Comparison of ENCODE assay signal across 10 mouse cellular contexts in genomic region chr13:40971831-40972230, GRCm38 (mm10).
"Had no signal": no experiment of that assay in that cellular context is flagged by ENCODE, and none has a peak within 500 bp of the region (broad histone marks: within the 10 kb centered on the region; RNA-seq: fewer than 3 reads in every experiment).

No protein-coding gene starts in this region.

- H3K9ac ChIP-seq: limb, embryonic 13.5 days; liver, embryonic 12.5 days; midbrain, embryonic 13.5 days; neural tube, embryonic 12.5 days; stomach, embryonic 15.5 days had no signal

- H3K4me2 ChIP-seq: limb, embryonic 13.5 days; liver, embryonic 12.5 days; midbrain, embryonic 13.5 days; neural tube, embryonic 12.5 days; stomach, embryonic 15.5 days had no signal

- DNase-seq: kidney, adult 8-10 months; kidney, postnatal 36 days; left cerebral cortex, postnatal 4 days; right cerebral cortex, postnatal 14 days had no signal

- H3K4me1 ChIP-seq: limb, embryonic 13.5 days; liver, embryonic 12.5 days; midbrain, embryonic 13.5 days; neural tube, embryonic 12.5 days; stomach, embryonic 15.5 days had no signal

- H3K36me3 ChIP-seq: limb, embryonic 13.5 days; liver, embryonic 12.5 days; midbrain, embryonic 13.5 days; neural tube, embryonic 12.5 days; stomach, embryonic 15.5 days had no signal

- H3K4me3 ChIP-seq: limb, embryonic 13.5 days; liver, embryonic 12.5 days; midbrain, embryonic 13.5 days; neural tube, embryonic 12.5 days; stomach, embryonic 15.5 days had no signal

- ATAC-seq: inflammation-experienced regulatory T-cells, adult 6 months; liver, embryonic 12.5 days; midbrain, embryonic 13.5 days had no signal

- H3K27ac ChIP-seq: limb, embryonic 13.5 days; liver, embryonic 12.5 days; midbrain, embryonic 13.5 days; neural tube, embryonic 12.5 days; stomach, embryonic 15.5 days had no signal

- H3K27me3 ChIP-seq: limb, embryonic 13.5 days; liver, embryonic 12.5 days; midbrain, embryonic 13.5 days; neural tube, embryonic 12.5 days; stomach, embryonic 15.5 days had no signal

- H3K9me3 ChIP-seq: limb, embryonic 13.5 days; liver, embryonic 12.5 days; midbrain, embryonic 13.5 days; neural tube, embryonic 12.5 days; stomach, embryonic 15.5 days had no signal
